Mouse (Mus musculus) cerebellum, postnatal 25 days (tissue): ENCODE results near the gene Sh3glb2.

Source experiments
- DNase-seq, 2 experiments: peaks; one replicate each; pipeline ENCODE4 v3.0.0; 2021; ENCODE audit warnings: mixed read lengths in 2 of 2

Gene Sh3glb2

GRCm38 (mm10) chr2:30358533-30359531 lies at the start of gene Sh3glb2:
Gene Sh3glb2, minus strand, starts transcription at chr2:30359337.
- peak; percentile 91 to 97 for DNase-seq

- DNase-seq = no peak
Observed at GRCm38 (mm10) chr2:30408452-30409100, 49.4 kb upstream of the Sh3glb2 start.

- no peak for DNase-seq
Observed at GRCm38 (mm10) chr2:30407778-30408177, 48.6 kb upstream of the Sh3glb2 start.

- DNase-seq = no peak
Observed at GRCm38 (mm10) chr2:30407221-30407620, 48.1 kb upstream of the Sh3glb2 start.

- DNase-seq = peak; percentile 46 to 67
Observed at GRCm38 (mm10) chr2:30403870-30404269, 44.7 kb upstream of the Sh3glb2 start.

- no peak for DNase-seq
Observed at GRCm38 (mm10) chr2:30402843-30403242, 43.7 kb upstream of the Sh3glb2 start.

- DNase-seq = peak; percentile 69 to 73
Observed at GRCm38 (mm10) chr2:30402351-30402826, 43.3 kb upstream of the Sh3glb2 start.

- peak in 1 of 2 experiments; percentile 46 for DNase-seq
Observed at GRCm38 (mm10) chr2:30401581-30401980, 42.4 kb upstream of the Sh3glb2 start.

- DNase-seq = peak; percentile 83
Observed at GRCm38 (mm10) chr2:30399191-30400171, 40.3 kb upstream of the Sh3glb2 start.

GRCm38 (mm10) chr2:30397986-30398512 lies 38.9 kb upstream of the Sh3glb2 start:
- DNase-seq = no peak

GRCm38 (mm10) chr2:30396246-30396645 lies 37.1 kb upstream of the Sh3glb2 start:
- DNase-seq = no peak

GRCm38 (mm10) chr2:30395757-30396156 lies 36.6 kb upstream of the Sh3glb2 start:
- DNase-seq = no peak

GRCm38 (mm10) chr2:30393370-30393656 lies 34.2 kb upstream of the Sh3glb2 start:
- DNase-seq = no peak

GRCm38 (mm10) chr2:30392577-30393369 lies 33.6 kb upstream of the Sh3glb2 start:
- peak in 1 of 2 experiments; percentile 88 for DNase-seq

GRCm38 (mm10) chr2:30392114-30392576 lies 33.0 kb upstream of the Sh3glb2 start, which contains the start of gene Dolpp1:
Gene Dolpp1, plus strand, starts transcription at chr2:30392254.
- DNase-seq = peak; percentile 96 to 97

- no peak for DNase-seq
Observed at GRCm38 (mm10) chr2:30389000-30389399, 29.9 kb upstream of the Sh3glb2 start.

GRCm38 (mm10) chr2:30386913-30387312 lies 27.8 kb upstream of the Sh3glb2 start:
- no peak for DNase-seq

- DNase-seq = no peak
Observed at GRCm38 (mm10) chr2:30385591-30385990, 26.5 kb upstream of the Sh3glb2 start.

GRCm38 (mm10) chr2:30384814-30385213 lies 25.7 kb upstream of the Sh3glb2 start:
- DNase-seq = no peak

- no peak for DNase-seq
Observed at GRCm38 (mm10) chr2:30381377-30381725, 22.2 kb upstream of the Sh3glb2 start.
